Mouse (Mus musculus): ENCODE measurements at regions not wholly inside any gene's neighbourhood (a gene's known extent, or its start where the extent isn't known, plus 50 kb on each side); places are given as distances from the start of the nearest gene placed in this dataset.

DNA sequence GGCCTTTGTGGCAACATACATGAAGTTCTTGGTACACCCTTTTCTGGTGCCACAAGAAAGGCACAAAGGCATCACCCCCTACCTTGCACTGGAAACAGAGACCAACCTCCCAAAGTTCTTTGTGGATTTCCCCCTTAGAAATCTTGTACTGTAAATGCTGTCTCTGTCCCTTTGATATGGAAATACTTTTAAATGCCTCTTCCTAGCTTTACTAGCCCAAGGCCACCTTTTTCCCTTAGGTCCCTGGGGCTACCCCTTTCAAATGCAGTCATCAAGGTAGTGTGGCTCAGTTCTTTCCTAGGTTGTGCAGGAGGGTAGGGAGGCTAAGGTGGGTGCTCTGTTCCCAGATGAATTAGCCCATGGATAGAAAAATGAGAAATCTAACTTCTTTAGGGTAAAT lies 2587.9 kb upstream of the Gm7489 start:
- DNase-seq (ENCODE audit: low spot score) (no peak), ATAC-seq (replicated peaks; ENCODE audit: low FRiP score, low read depth) (no peak)
- no peak for TF ChIP-seq CTCF (IDR thresholded peaks at IDR 0.05; ENCODE audit: low read depth)
- Histone ChIP-seq H3K27me3 (ENCODE audit: insufficient read depth, low read length) (no peaks in the 10 kb centered on the region), H3K36me3 (ENCODE audit: insufficient read depth, low read length) (no peaks in the 10 kb centered on the region), H3K4me3 (replicated peaks; ENCODE audit: low read depth, low read length) (no peak overlapping the region), H3K9me3 (replicated peaks; ENCODE audit: low read length) (no peaks in the 10 kb centered on the region), H3K4me1 (replicated peaks; ENCODE audit: insufficient read depth, low read length) (no peaks in the 10 kb centered on the region), H3K9ac (ENCODE audit: low read depth, low read length) (no peak overlapping the region), H3K4me2 (ENCODE audit: low read length) (no peak overlapping the region), H3K27ac (no peak overlapping the region)

GRCm38 (mm10) chr15:51318072-51318471 lies 2566.6 kb upstream of the Gm7489 start:
- Histone ChIP-seq H3K9ac (ENCODE audit: low read depth, low read length) (no peak overlapping the region), H3K36me3 (ENCODE audit: insufficient read depth, low read length) (no peaks in the 10 kb centered on the region), H3K4me2 (ENCODE audit: low read length) (no peak overlapping the region), H3K4me3 (replicated peaks; ENCODE audit: low read depth, low read length) (no peak overlapping the region), H3K27ac (no peak overlapping the region), H3K9me3 (replicated peaks; ENCODE audit: low read length) (no peaks in the 10 kb centered on the region), H3K4me1 (replicated peaks; ENCODE audit: insufficient read depth, low read length) (no peaks in the 10 kb centered on the region), H3K27me3 (ENCODE audit: insufficient read depth, low read length) (no peaks in the 10 kb centered on the region)
- WGBS = 83% methylated on average over 1 of the region's 1 CpGs
- ATAC-seq (replicated peaks; ENCODE audit: low FRiP score, low read depth) (no peak), DNase-seq (ENCODE audit: low spot score) (no peak)
- TF ChIP-seq CTCF (IDR thresholded peaks at IDR 0.05; ENCODE audit: low read depth) = no peak

DNA sequence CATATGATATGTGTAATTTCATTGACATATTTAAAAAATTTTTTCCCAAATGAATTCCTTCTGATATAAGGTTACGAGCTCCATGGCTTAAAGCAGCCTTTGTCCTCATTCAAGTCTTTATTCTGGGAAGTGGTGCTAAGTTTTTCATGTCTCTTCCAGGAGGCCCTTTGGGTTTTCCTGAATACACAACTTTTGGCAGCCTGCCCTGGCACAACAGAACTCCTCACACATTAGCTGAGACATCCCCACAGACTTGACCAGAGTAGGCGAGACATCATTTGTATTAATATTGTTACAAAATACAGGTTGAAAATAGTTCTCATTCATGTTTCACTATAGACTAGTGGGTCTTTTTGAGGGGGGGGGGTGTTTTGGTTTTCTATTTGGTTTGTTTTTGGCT lies 2565.9 kb upstream of the Gm7489 start:
- H3K4me1 ChIP-seq (replicated peaks; ENCODE audit: insufficient read depth, low read length) = no peaks in the 10 kb centered on the region
- 85% methylated on average over 2 of the region's 2 CpGs for WGBS
- no peak for DNase-seq (ENCODE audit: low spot score)
- no peaks in the 10 kb centered on the region for H3K27me3 ChIP-seq (ENCODE audit: insufficient read depth, low read length)
- H3K9me3 ChIP-seq (replicated peaks; ENCODE audit: low read length) = no peaks in the 10 kb centered on the region
- H3K9ac ChIP-seq (ENCODE audit: low read depth, low read length) = no peak overlapping the region
- H3K36me3 ChIP-seq (ENCODE audit: insufficient read depth, low read length) = no peaks in the 10 kb centered on the region
- no peak for TF ChIP-seq CTCF (IDR thresholded peaks at IDR 0.05; ENCODE audit: low read depth)
- ATAC-seq (replicated peaks; ENCODE audit: low FRiP score, low read depth) = no peak
- H3K4me3 ChIP-seq (replicated peaks; ENCODE audit: low read depth, low read length) = no peak overlapping the region
- no peak overlapping the region for H3K4me2 ChIP-seq (ENCODE audit: low read length)
- H3K27ac ChIP-seq = no peak overlapping the region

- H3K27ac ChIP-seq = no peak overlapping the region
- no peak for DNase-seq (ENCODE audit: low spot score)
- no peaks in the 10 kb centered on the region for H3K27me3 ChIP-seq (ENCODE audit: insufficient read depth, low read length)
- no peak overlapping the region for H3K4me2 ChIP-seq (ENCODE audit: low read length)
- 66% methylated on average over 10 of the region's 10 CpGs for WGBS
- H3K36me3 ChIP-seq (ENCODE audit: insufficient read depth, low read length) = no peaks in the 10 kb centered on the region
- no peak overlapping the region for H3K9ac ChIP-seq (ENCODE audit: low read depth, low read length)
- no peak overlapping the region for H3K4me3 ChIP-seq (replicated peaks; ENCODE audit: low read depth, low read length)
- no peaks in the 10 kb centered on the region for H3K4me1 ChIP-seq (replicated peaks; ENCODE audit: insufficient read depth, low read length)
- TF ChIP-seq CTCF (IDR thresholded peaks at IDR 0.05; ENCODE audit: low read depth) = no peak
- no peaks in the 10 kb centered on the region for H3K9me3 ChIP-seq (replicated peaks; ENCODE audit: low read length)
- ATAC-seq (replicated peaks; ENCODE audit: low FRiP score, low read depth) = no peak
These were observed 2564.3 kb upstream of the Gm7489 start for GRCm38 (mm10) chr15:51320366-51320894.

DNA sequence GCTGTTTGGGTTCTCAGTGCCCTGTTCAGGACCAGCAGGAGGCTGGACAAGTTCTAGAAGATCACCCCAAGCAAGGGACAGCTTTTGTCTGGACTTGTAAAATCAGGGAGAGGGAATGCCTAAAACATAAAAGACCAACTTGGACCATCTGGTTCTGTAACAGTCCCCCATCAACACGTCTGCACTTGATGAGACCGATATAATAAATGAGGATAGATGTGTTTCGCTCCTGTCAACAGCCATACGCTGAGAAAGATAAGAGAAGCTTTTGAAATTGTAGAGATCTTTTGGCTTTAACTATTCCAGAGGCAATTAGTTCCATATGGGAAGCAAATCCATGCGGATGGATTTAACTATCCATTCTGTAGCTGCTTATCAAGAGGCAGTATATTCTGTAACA lies 2561.4 kb upstream of the Gm7489 start:
- H3K9ac ChIP-seq (ENCODE audit: low read depth, low read length) = no peak overlapping the region
- no peak for TF ChIP-seq CTCF (IDR thresholded peaks at IDR 0.05; ENCODE audit: low read depth)
- H3K36me3 ChIP-seq (ENCODE audit: insufficient read depth, low read length) = no peaks in the 10 kb centered on the region
- no peak for DNase-seq (ENCODE audit: low spot score)
- no peaks in the 10 kb centered on the region for H3K4me1 ChIP-seq (replicated peaks; ENCODE audit: insufficient read depth, low read length)
- WGBS = 76% methylated on average over 5 of the region's 5 CpGs
- H3K4me3 ChIP-seq (replicated peaks; ENCODE audit: low read depth, low read length) = no peak overlapping the region
- H3K27me3 ChIP-seq (ENCODE audit: insufficient read depth, low read length) = no peaks in the 10 kb centered on the region
- H3K4me2 ChIP-seq (ENCODE audit: low read length) = no peak overlapping the region
- H3K27ac ChIP-seq = no peak overlapping the region
- H3K9me3 ChIP-seq (replicated peaks; ENCODE audit: low read length) = no peaks in the 10 kb centered on the region
- ATAC-seq (replicated peaks; ENCODE audit: low FRiP score, low read depth) = no peak

- ATAC-seq (replicated peaks; ENCODE audit: low FRiP score, low read depth) = no peak
- 80% methylated on average over 5 of the region's 5 CpGs for WGBS
- Histone ChIP-seq H3K27ac (no peak overlapping the region), H3K27me3 (ENCODE audit: insufficient read depth, low read length) (no peaks in the 10 kb centered on the region), H3K9ac (ENCODE audit: low read depth, low read length) (no peak overlapping the region), H3K4me2 (ENCODE audit: low read length) (no peak overlapping the region), H3K9me3 (replicated peaks; ENCODE audit: low read length) (no peaks in the 10 kb centered on the region), H3K4me1 (replicated peaks; ENCODE audit: insufficient read depth, low read length) (no peaks in the 10 kb centered on the region), H3K36me3 (ENCODE audit: insufficient read depth, low read length) (no peaks in the 10 kb centered on the region), H3K4me3 (replicated peaks; ENCODE audit: low read depth, low read length) (no peak overlapping the region)
- no peak for DNase-seq (ENCODE audit: low spot score)
- no peak for TF ChIP-seq CTCF (IDR thresholded peaks at IDR 0.05; ENCODE audit: low read depth)
These were observed 2560.5 kb upstream of the Gm7489 start for GRCm38 (mm10) chr15:51324211-51324610.

GRCm38 (mm10) chr15:51327702-51328101 lies 2557.0 kb upstream of the Gm7489 start:
- no peak for TF ChIP-seq CTCF (IDR thresholded peaks at IDR 0.05; ENCODE audit: low read depth)
- Histone ChIP-seq H3K36me3 (ENCODE audit: insufficient read depth, low read length) (no peaks in the 10 kb centered on the region), H3K4me2 (ENCODE audit: low read length) (no peak overlapping the region), H3K4me3 (replicated peaks; ENCODE audit: low read depth, low read length) (no peak overlapping the region), H3K27ac (no peak overlapping the region), H3K9me3 (replicated peaks; ENCODE audit: low read length) (no peaks in the 10 kb centered on the region), H3K4me1 (replicated peaks; ENCODE audit: insufficient read depth, low read length) (no peaks in the 10 kb centered on the region), H3K27me3 (ENCODE audit: insufficient read depth, low read length) (no peaks in the 10 kb centered on the region), H3K9ac (ENCODE audit: low read depth, low read length) (no peak overlapping the region)
- WGBS = 30% methylated on average over 5 of the region's 5 CpGs
- ATAC-seq (replicated peaks; ENCODE audit: low FRiP score, low read depth) = no peak
- DNase-seq (ENCODE audit: low spot score) = peak; percentile 1
